Comparison of ENCODE assay signal across 11 mouse cellular contexts in genomic region chr16:96221491-96221890, GRCm38 (mm10). TPM values are rescaled to one million over a fixed set of nuclear protein-coding genes. Genes with fewer than 3 reads are reported as not detected.
DNase-seq lines count a peak whose midpoint lies in the region.
"Had no signal": no experiment of that assay in that cellular context is flagged by ENCODE, and none has a peak within 500 bp of the region (broad histone marks: within the 10 kb centered on the region; RNA-seq: fewer than 3 reads in every experiment).

No protein-coding gene starts in this region.

- intact Hi-C loops in heart, postnatal 25 days (cut with DNase I) = no loop called here

- H3K36me3 ChIP-seq in midbrain, embryonic 10.5 days = no peaks in the 10 kb centered on the region
- H3K36me3 ChIP-seq: liver, embryonic 15.5 days had no signal

- no peaks in the 10 kb centered on the region for H3K27me3 ChIP-seq in midbrain, embryonic 10.5 days (ENCODE audit: low read depth, poor library complexity, severe bottlenecking)
- H3K27me3 ChIP-seq: liver, embryonic 15.5 days had no signal

- no peaks in the 10 kb centered on the region for H3K9me3 ChIP-seq in midbrain, embryonic 10.5 days (replicated peaks)
- H3K9me3 ChIP-seq: liver, embryonic 15.5 days had no signal

- H3K4me1 ChIP-seq in midbrain, embryonic 10.5 days = no peaks in the 10 kb centered on the region
- H3K4me1 ChIP-seq: liver, embryonic 15.5 days had no signal

- DNase-seq in B cell, adult 2 months = peak; percentile 10 to 19
- peak; percentile 35 to 50 for DNase-seq in cerebellum, adult 18-20 months
- peak; percentile 86 for DNase-seq in gastrocnemius, postnatal 25 days
- peak; percentile 40 for DNase-seq in heart, postnatal 25 days (ENCODE audit: low spot score)
- DNase-seq in spleen, postnatal 14 days (ENCODE audit: low spot score in 2 of 2) = no peak
- DNase-seq in adipocyte (ENCODE audit: low spot score) = no peak
- no peak for DNase-seq in midbrain, embryonic 10.5 days (ENCODE audit: low spot score)
- DNase-seq: right cerebral cortex, adult 18-20 months had no signal

- no peak overlapping the region for H3K27ac ChIP-seq in midbrain, embryonic 10.5 days (replicated peaks)
- H3K27ac ChIP-seq: liver, embryonic 15.5 days had no signal

- 84% methylated on average over 5 of the region's 5 CpGs for WGBS in midbrain, embryonic 10.5 days

- no peak overlapping the region for H3K4me3 ChIP-seq in midbrain, embryonic 10.5 days
- H3K4me3 ChIP-seq: liver, embryonic 15.5 days had no signal

RNA-seq across cellular contexts. Expression of gene B3galt5, which starts 14.1 kb away (rescaled TPM):
- under 1 TPM in 1 of 2 experiments, not detected in 1; 0.11 TPM for total RNA-seq in gastrocnemius, postnatal 25 days (2021)
- total RNA-seq in heart, postnatal 25 days (2021) = not detected
- 0.37 and 0.65 TPM in 2 replicates for polyA plus RNA-seq in midbrain, embryonic 10.5 days (2016; fragmentation: Nextera tagmentation; extraction: Ambion mirVana)
- polyA plus RNA-seq: testis, adult 2 months had no signal

RNA-seq across cellular contexts. Expression of gene Sh3bgr, which starts 21.2 kb away (rescaled TPM):
- total RNA-seq in gastrocnemius, postnatal 25 days (2021) = 100 to 1,000 TPM; 960 to 980 TPM
- total RNA-seq in heart, postnatal 25 days (2021) = 100 to 1,000 TPM; 413 to 439 TPM
- polyA plus RNA-seq in midbrain, embryonic 10.5 days (2016; fragmentation: Nextera tagmentation; extraction: Ambion mirVana) = 1.4 and 2.0 TPM in 2 replicates
- total RNA-seq: granulocyte monocyte progenitor cell, adult 5-6 weeks had no signal

RNA-seq across cellular contexts. Expression of gene Lca5l, which starts 29.4 kb away (rescaled TPM):
- total RNA-seq in gastrocnemius, postnatal 25 days (2021) = under 1 TPM; 0.35 to 0.43 TPM
- under 1 TPM; 0.47 to 0.61 TPM for total RNA-seq in heart, postnatal 25 days (2021)
- polyA plus RNA-seq in midbrain, embryonic 10.5 days (2016; fragmentation: Nextera tagmentation; extraction: Ambion mirVana) = 1.0 TPM in 2 replicates
- total RNA-seq: granulocyte monocyte progenitor cell, adult 5-6 weeks had no signal

Comparison
In these comparisons a context has a peak if more than half of its experiments do, and no peak if none do; other contexts are left out.
1. DNase-seq: peak in B cell, adult 2 months (2 of 2), cerebellum, adult 18-20 months (2 of 2), gastrocnemius, postnatal 25 days (single experiment) and heart, postnatal 25 days (single experiment); none in spleen, postnatal 14 days (0 of 2), adipocyte (single experiment) and midbrain, embryonic 10.5 days (single experiment).